Mouse (Mus musculus) megakaryocyte progenitor cell, adult 5-6 weeks (primary cell): ENCODE measurements around the gene Mecom. TPM values are rescaled to one million over a fixed set of nuclear protein-coding genes. Genes with fewer than 3 reads are reported as not detected.

Experiments used
- ATAC-seq: replicated peaks from 2 replicates; pipeline ENCODE4 v1.8.0; 2016; ENCODE audit warnings: mild to moderate bottlenecking, moderate TSS enrichment, inconsistent platforms; ENCODE audit not compliant: poor library complexity
- total RNA-seq, 2 experiments: library from RNA; stranded (forward) in 1 of 2; stranded (reverse) in 1 of 2; fragments of 157-497, 149-512 nt in 1 of 2; fragments of 200-1000 nt in 1 of 2; gene quantifications; 2 replicates each; pipeline versions ENCODE4 v1.2.3 to v1.2.4; 2015 to 2017

The Mecom gene
- total RNA-seq, 2 experiments from 2014 or later, result 0.17 to 4.0 TPM

DNA sequence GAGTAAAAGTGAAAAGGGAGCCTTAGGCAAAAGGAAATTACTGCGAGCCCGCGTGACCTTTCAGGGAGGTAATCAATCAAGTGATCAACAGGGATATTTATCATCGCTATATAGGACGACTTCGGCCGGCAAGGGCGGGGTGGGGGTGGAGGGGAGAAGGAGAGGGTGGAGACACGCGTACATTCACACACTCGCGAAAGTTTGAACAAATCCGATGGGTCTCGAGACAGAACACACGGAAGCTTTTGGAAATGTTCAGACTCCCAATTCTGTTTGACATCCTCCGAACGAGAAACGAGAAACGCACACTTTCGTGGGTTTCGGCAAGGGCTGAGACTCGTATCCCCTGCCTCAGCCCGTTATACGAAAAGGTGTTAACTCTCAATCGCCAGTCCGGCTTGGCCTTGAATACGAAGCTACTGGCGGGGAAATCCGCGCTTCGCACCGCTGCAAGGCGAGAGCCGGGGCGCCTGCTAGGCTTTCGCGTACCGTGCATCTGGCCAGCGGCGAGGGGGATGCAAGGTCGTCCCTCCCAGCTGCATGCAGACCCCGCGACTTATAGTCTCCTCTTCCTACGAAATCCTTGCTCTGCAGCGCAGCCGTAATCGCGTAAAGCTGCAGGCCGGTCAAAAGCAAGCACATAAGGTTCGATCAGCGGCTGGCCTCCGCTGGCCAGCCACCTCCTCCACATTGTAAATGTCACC is 33.6 kb downstream of the Mecom start:
- no peak for ATAC-seq

DNA sequence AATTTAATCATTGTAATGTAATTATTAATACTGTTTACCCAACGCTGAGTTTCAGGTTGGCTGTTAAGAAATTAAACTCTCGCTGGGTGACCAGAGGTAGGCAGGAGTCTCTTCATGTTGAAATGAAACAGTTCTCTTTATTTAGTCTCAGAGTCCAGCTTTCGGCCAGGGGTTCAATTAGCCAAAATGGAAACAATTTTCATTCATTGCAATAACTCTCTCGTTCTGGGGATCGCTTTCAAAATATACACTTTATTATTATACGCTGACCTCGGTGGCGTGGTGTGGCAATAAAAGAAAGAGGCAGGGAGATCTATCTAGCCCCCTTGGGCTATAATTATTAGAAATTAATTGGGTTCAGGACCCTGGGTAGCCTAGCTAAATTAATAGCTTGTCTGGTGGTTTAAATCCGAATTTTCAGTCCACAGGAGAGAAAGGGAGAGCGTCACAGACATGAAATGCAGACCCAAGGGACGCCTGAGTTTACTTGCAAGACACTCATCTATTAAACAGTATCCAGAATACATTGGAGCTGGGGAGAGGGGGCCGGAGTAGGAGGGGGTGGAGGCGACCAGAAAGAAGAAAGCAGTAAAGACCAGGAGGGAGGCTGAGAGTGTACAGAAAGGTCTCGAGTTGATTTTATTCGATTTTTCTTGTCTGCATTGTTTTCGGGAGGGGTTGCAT is 34.4 kb downstream of the Mecom start:
- no peak for ATAC-seq

DNA sequence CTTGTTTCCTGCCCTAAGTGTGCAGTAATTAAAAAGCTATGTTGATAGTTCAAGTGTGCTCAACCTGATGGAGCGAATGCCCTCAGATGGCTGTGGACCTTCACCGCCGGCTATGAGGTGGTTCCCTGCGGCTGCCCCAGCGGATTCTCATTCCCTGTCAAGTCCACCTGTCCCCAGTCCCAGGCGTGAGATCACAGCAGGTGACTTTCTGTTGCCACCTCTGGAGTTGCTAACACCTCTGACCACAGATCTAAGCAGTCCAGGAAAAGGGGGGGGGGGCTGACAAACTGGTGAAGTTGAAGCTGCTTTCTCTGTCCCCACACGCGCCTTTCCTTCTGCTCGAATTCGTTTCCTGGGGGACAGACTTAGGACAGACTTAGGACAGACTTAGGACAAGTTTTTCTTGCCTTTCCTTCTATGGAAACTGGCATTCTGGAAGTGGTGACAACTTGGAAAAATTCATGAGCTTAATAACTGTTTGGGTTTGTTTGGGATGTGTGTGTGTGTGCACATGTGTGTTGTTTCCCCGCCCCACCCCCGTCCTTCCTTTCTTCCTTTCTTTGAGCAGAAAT is 35.3 kb downstream of the Mecom start:
- no peak for ATAC-seq

DNA sequence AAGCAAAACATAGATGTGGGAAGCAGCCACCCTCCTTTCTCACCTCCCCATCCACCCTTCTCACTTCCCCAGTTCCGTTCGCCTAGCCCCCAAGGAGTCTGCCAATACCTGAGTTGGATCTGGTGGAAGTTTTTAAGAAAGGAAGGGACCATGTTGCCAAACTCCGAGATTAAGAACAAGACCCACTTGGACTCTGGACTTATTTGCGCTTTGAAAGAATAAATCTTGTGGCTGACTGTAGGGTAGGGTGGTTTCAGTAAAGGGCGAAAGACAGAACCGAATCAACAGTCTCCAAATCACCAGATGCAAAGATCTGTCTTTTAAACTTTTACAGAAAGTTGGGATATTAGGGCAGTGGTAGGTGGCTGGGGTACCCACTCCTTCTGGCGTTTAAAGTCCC is 36.0 kb downstream of the Mecom start:
- no peak for ATAC-seq

DNA sequence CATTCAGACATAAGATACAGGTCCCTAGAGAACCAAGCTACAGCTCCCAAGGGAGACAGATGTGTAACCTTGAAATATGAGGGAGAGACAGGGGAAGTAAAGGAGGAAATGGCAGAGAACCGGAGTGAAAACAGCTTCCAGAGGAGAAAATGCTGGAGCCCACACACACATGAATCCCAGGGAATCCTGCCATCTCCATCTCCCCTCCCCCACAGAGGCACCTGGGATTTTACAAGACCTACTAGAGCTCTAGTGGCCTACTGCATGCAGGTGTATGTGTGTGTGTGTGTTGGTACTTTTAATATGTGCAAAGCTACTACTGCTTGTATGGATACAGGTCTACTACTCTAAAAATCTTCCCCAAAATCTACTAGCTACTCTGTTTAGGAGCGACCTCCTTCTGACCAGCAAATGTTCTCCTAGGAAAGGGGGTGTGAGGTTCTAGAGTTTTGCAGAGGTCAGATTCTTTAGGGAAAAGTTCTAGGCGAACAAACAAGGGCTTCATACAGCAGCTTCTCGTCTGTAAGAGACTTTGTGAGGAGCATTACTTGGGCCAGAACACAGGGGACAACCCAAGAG is 36.7 kb downstream of the Mecom start:
- ATAC-seq, result no peak

DNA sequence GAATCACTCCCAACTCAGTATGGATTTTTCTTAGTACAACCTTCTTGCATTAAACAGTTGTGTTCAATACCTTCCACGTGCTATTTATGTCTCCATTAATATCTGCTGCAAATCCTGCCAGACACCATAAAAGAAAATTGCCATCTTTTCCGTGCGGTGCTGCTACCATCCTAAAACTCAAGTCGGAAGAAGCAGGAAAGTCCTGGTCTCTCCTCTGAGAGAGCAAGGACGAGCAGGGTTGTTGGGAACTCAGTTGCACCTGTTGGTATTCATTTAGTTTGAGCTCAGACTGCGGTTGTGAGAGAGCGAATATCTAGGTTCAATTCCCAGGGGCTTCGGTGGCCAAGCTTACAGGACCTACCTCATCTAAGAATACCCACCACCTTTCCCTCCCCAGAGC is 37.2 kb downstream of the Mecom start:
- no peak for ATAC-seq

DNA sequence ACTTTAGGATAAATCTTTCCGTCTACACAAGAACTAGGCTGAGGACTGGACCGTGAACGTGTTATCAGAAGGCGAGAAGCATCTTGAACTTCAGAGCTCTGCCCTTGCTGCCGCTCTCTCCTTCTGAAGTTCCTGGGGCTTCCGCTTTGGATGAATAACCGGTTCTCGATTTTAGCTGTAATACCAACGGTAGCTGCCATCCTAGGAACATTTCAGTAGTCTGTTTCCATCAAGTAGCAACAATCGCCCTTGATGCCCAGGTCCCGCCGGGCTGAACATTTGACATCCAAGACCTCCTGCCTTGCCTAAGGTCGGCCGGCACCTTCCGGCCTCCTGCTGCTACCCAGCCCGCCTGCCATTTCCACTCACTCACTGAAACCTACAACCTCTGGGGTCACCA is 37.7 kb downstream of the Mecom start:
- no peak for ATAC-seq

DNA sequence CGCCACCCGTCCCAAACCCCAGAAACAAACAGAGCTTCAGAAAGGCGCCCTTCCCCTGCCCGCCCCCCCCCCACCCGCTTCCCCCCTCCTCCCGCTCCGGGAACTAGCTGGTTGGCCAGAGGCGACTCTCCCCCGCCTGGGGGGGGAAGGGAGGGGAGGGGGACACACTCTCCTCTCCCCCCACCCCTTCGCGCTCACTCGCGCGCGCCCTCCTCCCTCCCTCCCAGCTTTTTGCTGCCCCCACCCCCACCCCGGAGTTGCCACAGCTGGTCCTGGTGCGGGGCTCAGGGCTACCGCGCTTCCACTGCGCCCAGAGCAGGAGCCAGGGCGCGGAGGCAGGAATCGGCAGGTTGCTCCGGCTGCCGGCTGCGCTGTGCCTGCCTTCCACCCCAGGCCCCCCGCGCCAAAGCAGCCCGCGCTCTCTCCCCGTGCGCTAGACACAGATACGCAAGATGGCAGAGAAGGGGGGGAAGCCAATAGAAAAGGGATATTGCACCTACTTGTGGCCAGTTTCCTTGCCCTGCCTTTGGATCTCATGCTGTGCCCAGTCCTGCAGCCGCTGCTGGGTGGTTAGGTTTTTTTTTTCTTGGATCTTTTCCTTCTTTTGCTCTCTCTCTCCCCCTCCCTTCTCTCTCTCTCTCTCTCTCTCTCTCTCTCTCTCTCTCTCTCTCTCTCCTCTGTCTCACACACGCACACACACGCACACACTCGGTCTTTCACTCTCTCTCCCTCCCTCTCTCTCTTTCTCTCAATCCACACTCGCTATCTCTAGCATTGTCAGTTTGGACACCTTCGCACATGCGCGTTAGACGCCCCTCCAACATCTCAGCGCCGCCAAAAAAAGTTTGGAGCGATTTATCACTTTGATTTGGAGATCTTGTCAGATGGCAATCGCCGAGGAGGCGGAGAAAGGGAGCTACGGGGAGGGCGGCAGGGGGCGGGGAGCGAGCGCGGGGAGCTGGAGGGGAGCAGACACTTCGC is 38.6 kb downstream of the Mecom start:
- ATAC-seq, result peak; percentile 12; the same call in 1 of the 2 replicates

DNA sequence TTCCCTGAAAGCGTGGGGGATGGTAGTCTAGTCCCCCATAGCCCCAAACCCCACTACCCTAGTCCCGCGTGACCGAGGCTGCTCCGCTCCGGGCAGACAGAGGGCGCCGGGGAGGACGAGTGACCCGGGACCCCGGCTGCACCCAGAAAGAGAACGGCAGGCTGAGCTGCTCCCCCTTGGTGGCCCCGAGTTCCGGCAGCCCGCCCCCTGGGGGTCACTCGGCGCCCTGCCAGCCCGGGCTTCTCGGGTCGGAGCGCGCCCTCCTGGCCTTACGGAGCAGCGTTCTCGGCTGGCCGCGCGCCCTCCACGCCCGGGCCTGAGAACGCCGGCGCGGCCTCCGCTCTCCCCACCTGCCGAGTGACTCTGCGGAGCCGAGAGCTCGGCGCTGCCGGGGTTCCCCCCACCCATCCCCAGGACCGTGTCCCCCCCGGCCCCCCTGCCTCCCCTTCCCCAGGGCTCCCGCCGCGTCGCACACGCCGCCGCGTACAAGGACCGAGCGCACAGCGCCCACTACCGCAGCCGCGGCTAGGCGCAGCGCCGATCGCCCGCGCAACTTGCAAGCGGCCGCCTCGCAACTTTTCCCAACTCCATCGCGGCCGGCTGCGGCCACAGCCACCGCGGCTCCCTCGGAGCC is 39.4 kb downstream of the Mecom start:
- peak; percentile 69 for ATAC-seq

DNA sequence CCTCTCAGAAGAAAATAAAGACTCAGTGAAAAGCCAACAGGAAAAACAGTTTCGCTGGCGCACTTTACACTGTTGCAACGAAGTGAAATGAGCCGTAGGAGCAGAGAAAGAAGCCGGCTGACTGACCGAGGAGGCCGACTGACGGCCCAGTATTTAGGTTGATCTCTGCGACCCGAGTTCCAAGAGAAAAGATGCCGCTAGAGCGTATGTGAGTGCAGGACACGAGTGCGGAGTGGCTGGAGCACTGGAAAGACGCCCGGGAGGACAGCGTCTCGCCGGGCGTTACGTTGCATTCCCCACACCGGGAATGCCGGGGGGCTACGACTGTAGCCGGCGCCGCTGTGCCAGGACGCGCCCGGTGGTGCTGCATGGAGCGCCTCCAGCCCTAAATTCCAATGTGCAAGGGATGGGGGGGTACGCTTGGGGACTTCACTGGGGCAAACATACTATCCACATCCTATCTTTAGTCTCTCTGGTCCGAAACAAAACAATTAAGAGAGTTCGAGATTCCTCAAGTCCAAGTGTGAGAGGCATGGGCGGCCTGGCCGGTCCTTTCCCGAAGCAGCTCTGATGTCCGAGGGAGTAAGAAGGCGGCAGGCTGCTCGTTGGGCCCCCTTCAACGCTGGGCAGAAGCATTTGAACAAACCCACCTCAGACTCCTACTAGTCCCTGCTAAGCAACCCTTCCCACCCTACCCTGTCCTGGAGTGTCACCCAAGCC is 40.1 kb downstream of the Mecom start:
- peak; percentile 5; the same call in 1 of the 2 replicates for ATAC-seq

DNA sequence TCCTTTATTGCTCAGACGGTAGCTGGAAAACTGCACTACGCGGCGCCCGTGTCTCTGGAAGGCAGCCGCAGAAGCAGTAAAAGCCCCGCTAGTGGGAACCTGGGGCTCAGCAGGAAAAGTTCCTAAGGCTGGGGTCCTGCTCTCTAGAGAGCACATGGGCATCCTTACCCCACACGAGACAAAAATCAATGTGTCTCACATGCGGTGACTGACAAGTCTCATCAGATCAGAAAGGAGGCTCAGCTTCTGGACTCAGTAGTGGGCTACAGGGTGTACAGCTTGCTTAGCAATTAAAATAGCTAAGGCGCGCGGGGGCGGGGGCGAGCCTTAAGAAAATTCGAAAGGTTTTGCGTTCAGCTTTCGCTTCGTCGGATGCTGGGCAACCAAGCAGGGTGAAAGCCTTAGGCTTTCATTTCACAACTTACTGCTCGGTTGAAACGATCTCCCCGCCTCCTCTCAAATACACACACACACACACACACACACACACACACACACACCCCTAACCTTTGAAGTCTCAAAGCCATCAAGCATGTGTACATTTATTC is 40.7 kb downstream of the Mecom start:
- peak; percentile 30 for ATAC-seq

DNA sequence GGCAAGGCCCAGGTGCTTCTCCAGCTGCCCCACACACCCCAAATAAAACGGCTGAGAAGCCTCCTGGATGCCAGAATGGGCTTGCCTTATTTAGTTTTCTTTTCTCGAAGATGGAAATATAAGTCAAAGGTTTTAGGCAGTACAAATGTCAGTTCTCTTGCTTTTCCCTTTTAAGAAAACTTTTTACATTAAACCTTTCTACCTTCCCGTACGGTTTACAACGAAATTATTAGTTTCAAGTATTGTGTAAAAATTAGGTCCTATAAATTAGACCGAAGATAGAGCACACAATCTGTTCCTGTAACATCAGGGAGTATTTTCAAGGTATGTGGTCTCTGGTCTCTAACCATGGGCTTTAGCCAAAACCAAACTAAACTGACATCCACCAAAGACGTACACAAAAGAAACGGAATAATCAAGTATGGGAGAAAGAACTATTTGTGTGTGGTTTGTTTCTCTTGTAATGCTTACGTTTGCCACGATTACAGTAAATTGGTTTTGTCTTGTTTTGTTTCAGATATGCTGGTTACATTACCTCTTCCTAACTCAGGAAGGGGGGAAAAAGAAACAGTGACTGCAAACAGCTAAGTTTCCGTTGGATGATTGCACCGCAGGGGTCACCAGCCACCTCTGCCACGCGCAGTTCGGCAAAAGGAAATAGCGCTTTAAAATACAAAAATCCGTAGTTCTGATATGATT is 41.3 kb downstream of the Mecom start:
- no peak for ATAC-seq

DNA sequence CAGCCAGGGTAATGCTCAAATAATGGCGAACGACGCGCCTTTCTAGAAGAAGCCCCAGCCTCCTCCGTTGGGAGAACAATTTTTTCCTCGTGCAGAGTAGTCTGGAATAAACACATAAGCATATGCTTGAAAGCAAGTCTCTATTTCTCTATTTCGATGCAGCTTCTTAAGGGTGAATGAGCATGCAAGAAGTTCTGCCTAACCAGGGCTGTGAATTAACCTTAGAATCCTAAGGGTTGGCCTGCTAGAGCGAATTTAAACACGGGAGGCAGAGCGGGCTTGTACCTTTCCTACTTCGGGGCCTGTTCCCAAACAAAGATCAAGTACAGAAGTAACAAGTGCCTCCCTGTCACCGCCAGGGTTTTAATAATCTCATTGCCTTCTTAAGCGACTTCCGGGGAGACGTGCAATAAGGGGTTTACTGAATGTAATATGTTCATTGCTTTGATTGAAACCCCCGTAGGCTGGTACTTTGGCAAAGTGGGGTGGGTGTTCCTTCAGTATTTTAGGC is 42.0 kb downstream of the Mecom start:
- no peak for ATAC-seq

DNA sequence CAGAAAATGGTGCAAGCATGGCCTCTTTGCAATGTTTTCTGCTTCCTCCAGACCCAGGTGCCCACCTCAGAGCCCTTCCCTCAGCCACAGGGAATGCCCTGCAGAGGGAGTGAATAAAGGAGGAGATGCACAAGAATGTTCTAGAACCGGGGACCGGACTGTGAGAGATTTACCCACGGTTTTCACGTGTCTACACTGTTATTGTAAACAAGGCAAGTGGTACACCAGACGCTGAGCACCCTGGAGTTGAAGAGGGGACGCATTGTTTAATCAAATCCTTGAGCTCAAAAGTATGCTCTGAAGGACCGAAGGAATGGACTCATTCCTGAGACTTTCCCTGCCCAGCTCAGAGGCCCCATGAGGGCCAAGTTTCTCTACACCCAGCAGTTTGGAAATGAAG is 43.2 kb downstream of the Mecom start:
- ATAC-seq, result no peak

DNA sequence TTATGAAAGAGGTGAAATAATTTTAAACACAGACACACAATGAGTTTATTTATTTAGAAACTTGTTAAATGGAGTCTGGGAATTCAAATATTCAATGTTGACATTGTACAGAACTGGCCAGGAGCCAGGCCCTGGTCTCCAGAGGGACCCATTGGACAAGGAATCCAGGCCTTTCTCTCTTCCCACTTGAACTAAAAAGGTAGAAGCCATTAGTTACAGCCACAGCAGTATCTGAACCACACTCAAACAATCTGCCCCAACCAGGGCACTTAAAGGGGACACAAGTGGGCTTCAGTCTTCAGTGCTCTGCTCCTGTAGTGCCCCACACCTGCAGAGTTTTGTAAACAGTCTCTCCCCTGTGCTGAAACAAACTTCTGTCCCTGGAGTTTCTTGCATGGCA is 44.0 kb downstream of the Mecom start:
- ATAC-seq, result no peak

DNA sequence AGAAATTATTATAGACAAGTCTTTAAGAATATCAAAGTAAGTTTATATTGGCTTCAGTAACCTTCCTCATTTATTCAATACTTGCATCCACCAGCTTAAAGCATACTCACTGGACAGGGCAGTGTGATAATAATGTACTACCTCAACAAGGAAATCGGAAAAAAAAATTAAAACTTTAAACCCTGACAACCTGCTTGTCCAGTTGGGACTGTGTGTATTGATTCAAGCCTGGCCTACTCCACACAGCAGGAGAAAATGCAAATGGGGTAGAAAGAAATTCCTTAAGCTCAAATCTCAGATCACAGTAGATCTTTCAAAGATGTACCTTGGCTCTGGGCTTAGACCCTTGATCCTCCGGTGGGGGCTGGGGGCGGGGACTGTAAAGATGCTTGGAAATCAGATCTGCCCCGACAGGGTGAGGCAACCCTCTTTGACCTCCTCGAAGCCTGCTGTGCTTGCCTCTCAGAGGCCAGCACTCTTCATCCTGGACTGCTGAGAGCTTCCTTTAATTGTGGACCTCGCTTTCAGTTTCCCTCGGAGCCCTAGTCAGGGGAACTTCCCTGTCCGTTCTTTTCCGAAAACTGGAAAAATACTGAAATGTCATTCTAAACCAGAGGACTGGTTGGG is 49.5 kb downstream of the Mecom start:
- ATAC-seq, result peak; percentile 39; the same call in 1 of the 2 replicates

DNA sequence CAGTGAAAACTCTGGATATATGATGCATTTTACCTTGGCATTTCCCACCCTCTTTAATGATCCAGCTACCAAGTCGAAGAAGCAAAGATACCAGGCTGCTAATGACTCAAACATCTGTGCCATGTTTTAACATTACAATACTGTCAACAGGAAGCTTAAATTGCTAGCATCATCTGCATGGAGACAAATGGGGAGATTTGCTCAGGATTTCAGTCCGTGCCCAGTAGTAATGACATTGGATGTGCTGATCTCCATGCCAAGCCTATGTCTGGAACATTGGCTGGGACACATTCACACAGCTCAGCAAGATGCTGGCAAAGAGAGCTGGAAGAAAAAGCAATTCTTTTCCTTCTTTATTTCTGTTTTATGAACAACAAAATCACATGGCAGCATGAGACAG is 53.4 kb downstream of the Mecom start:
- ATAC-seq, result no peak

DNA sequence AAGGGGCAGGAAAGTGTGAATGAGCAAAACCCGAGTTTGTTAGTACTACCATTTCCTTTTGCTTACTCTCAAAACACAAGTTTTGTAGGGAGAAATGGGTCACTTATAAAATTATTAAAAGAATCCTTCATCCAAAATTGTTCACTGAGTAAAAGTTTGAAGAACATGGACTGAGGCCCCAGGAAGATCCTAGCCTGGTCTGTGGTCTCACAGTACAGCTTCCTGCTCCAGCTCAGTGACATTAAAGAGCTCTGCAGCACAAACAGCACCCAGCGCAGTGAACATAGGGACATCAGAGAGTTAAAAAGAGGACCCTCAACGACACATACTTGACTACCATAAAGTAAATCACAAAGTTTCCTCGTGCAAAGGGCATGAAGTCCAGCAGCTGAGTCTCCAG is 59.0 kb downstream of the Mecom start:
- no peak for ATAC-seq
